Mouse (Mus musculus): ENCODE results near the gene Pum1.

Pum1 gene

DNA sequence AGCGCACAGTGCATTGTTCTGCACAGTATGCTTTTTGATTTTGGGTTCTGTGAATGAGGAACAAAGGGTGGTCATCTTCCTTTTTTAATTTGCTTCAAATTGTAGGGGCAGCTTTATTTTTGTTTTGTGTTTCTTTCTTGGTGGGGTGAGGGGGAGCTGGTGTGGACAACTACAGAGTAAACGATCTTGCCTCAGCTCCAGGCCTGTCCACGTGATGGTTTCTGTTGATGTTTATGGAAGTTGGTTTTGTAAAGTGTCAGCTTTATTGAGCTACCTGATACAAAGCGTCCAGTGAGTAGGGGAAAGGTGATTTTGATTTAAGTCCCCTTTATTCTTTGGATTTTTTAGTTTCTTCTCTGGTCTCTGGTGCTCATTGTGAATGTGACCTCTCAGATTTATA lies 72.8 kb downstream of the Pum1 start:
- no peak for DNase-seq (ENCODE audit: low spot score in 2 of 2)

DNA sequence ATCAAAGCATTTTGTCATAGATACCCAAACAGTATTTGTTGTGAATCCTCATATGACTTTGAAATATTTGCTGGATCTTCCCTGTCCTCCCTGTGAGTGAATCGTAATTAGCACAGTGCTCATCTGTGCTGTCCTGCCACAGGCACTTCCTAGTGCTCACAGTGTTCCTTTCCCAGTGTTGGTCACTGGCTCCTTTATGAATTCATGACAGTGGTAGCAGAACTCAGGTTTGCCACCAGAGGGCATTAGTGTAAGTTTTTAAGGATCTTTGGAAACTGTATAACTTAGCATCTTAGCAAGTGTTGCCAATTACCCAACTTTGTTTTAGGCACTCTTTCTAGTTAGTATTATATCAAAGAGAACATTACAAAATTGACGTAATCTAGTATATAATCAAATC lies 75.4 kb downstream of the Pum1 start:
- DNase-seq (ENCODE audit: low spot score in 2 of 2), result peak in 1 of 2 experiments; percentile 43

DNA sequence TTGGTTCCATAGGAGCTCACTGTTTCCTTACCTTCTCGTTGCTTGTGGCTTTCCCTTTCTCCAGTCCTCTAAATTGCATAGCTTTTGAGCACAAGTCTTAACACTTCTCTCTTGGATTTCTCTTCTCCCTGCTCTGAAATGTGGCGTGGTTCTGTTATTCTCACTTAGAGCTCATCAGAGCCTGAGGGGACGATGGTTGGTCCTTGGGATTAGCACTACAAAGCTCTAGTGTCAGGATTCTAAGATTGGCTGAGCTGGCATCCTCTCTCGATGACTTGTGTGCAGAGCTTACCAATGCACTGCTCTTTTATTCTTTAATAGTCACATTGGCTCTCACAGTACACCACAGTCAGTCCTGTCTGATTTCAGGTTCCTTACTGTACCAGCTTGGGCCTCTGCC lies 80.9 kb downstream of the Pum1 start:
- DNase-seq (ENCODE audit: low spot score in 2 of 2), result no peak

DNA sequence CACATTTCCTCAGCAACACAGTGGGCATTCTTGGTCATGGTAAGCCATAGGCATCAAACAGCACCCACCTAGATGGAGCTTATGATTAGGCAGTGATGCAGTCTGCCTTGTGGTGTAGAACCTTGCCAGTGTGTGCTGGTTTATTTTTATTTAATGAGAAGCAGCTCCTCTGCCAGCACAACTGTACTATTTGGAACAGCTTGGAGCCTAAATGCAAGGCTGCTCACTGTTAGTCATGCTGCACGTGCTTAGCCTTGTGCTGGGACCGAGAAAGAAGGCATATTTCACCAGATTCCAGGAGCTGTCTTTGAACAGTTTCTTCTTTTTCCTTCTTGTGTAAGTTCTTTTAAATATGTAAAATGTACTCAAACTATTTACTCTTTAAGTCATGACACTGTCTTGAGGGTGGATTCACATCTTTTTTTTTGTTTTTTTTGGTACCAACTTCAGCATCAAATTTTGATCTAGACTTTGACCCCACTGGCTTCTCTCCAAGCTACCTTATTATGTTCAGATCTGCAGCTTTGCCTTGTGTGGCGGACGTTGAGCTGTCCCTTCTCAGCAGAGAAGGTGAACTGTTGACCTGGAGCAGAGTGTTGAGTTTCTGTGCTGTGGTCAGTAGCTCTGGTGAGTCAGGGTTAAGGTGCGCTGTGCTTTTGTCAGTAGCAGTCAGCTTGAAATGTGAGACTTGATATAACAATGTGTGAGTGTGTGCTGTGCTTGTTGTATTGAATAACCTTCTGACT lies 82.6 kb downstream of the Pum1 start:
- DNase-seq (ENCODE audit: low spot score in 2 of 2), result no peak

DNA sequence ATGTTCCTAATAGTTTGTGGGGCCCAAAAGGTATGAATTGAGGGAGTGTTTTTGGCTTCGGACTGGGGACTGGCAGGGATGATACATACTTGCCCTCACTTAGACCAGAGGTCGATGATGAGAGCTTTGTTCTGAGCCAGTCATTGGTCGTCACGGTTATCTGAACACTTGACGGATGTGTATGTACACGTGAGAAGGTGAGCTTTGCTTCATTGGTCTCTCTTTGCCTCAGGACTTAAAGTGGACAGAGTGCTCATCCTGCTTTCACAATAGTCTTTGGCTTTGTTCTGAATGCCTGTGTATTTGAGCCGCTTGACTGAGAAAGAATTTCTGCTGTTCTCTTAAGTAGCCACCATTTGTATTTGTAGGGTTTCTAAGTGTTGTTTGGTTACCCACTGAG lies 86.4 kb downstream of the Pum1 start:
- no peak for DNase-seq (ENCODE audit: low spot score in 2 of 2)

DNA sequence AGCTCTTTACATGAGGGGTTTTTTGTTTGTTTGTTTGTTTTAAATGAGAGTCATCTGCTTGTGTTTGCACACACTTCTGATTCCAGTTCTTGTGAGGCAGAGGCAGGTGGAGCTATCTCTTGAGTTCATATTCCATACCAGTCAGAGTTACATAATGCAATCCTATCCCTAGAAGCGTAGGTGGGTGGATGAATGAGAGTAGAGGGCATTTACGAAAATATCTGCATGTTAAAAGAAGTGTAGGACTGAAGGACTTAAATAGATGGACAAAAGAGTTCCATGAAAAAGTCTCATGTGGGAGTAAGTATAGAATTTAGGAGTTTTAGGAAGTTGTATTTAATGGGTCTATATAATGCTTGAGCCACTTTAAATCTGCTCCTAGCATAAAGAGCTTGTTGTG lies 88.8 kb downstream of the Pum1 start:
- DNase-seq (ENCODE audit: low spot score in 2 of 2), result no peak

DNA sequence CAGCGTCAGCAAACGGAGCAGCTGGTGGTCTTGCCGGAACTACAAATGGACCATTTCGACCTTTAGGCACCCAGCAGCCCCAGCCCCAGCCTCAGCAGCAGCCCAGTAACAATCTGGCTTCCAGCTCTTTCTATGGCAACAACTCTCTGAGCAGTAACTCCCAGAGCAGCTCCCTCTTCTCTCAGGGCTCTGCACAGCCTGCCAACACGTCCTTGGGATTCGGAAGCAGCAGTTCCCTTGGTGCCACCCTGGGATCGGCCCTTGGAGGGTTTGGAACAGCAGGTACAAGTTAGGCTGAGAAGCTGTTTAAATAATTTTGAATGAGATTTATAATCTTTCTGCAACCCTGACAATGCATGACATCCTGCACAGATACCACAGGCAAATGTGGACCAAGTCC lies 89.5 kb downstream of the Pum1 start:
- no peak for DNase-seq (ENCODE audit: low spot score in 2 of 2)

DNA sequence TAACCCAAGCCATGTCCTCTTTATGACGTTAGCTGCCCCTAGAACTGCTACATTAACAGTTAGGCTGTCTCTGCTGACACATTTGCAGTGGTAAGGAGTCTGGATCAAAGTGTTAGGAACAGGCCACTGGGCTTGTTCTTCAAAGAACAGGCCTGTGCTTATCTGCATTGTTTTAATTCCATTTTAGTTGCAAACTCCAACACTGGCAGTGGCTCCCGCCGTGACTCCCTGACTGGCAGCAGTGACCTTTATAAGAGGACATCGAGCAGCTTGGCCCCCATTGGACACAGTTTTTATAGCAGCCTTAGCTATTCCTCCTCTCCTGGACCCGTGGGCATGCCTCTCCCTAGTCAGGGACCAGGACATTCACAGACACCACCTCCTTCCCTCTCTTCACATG lies 90.6 kb downstream of the Pum1 start:
- no peak for DNase-seq (ENCODE audit: low spot score in 2 of 2)

DNA sequence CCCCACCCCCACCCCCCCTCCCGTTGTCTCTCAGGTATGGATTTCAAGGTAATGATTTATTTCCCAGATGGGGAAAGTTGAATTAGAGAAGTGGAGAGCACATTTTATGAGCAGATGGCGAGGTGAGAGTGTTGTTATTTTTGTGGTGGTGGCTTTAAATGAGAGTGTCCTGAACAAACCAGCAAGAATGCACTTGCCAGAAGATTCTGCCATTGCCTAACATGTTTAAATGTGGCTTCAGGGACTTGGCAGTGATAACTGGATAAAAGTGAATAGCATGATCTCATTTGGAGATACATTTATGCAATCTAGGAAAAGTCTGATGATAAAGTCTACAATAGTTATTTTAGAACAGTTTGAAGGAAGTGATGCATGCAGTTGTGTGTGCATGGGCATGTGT lies 91.7 kb downstream of the Pum1 start:
- DNase-seq (ENCODE audit: low spot score in 2 of 2), result no peak

DNA sequence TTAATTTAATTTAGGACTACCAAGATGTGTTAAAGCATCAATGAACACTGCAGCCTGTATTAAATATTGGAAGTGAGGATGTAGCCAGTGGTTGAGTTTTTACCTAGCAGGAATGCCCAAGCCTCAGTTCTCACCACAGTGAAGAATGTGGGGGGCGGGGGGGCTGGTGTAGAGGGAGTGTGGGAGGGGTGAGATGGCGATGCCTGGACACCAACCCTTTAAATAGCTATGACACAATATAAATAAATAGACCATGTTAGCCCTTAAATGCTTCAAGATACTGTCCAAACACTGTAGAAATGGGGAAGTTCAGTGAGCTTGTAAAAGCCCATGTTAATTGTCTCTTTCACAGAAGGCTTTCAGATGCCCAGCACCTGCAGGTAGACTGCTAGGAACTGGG lies 96.8 kb downstream of the Pum1 start:
- no peak for DNase-seq (ENCODE audit: low spot score in 2 of 2)

DNA sequence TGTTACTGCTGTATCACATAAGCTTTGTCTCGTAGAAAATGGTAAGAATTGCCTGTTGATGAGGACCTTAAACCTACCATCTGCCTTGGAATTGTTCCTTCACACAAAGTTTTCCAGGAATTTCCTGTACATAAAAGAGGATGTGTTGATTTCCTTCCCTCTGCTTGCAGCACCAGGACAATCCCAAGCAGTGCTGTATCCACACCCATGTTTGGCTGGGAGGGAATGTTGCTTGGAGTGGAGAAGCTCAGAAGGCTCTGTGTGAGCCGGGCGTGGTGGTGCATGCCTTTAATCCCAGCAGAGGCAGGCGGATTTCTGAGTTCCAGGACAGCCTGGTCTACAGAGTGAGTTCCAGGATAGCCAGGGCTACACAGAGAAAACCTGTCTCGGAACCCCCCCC lies 98.7 kb downstream of the Pum1 start:
- DNase-seq (ENCODE audit: low spot score in 2 of 2), result no peak

DNA sequence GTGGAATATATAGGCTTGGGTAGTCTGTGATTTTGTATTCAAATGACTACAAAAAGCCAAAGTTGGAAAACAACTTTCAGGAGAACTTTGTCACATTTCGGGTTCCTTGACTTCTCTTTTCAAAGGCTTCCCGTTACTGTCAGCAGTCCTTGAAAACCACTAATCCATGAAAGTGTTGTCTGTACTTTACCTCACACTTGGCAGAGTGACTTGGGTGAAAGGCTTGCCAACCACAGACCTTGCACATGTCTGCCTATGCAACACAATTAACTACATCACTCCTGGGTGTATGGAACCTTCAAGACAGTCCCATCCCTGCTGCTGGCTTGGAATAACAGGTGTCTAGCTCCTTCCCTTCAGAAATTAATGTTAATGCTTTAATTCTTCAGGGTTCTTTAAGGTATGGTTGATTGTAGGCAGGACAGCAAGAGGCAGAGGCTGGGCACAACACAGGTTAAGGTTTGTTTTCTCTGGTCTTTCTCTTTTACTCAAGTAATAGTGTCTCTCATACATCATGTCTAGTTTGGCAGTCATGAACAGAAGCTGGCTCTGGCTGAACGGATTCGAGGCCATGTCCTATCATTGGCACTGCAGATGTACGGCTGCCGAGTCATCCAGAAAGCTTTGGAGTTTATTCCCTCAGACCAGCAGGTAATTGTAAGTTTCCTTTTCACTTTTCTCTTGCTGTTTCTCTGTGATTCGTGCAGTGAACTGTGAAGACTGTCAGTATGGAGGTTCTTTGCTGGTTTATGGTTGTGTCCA lies 102.5 kb downstream of the Pum1 start:
- no peak for DNase-seq (ENCODE audit: low spot score in 2 of 2)

DNA sequence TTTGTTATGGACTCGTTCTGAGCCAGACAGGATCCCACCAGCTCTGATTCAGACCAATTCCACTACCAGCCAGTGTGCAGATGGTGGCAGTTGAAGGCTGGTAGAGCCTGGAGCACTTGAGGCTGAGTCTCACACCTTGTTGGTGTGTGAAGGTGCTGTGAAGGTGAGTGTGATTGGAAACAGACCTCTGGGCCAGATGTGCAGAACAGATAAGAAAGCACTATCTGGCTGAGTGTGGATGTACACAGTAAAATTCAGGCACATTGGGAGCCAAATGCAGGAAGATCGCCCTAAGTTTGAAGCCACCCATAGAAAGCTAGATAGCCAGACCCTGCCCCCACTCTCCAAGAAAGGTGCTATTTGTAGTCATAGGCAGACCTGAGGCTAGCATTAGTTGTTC lies 103.3 kb downstream of the Pum1 start:
- no peak for DNase-seq (ENCODE audit: low spot score in 2 of 2)

DNA sequence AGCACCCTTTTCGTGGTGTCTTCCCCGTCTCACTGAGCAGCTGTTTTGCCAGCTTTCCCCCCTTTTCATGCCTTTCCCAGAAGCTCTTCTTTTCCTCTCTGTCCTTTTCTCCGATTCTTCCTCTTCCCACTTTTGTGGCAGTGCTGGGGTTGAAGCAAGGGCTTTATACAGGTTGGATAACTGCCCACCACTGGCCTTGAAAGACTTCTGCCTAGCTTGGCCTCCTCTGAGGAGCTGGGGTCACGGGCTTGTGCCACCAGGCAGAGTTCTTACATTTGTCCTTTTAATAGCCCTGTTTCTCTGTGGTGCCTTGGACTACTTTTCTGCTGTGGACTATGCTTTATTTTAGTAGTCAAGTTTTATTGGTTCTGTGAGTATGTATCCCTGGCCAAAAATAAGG lies 103.8 kb downstream of the Pum1 start:
- DNase-seq (ENCODE audit: low spot score in 2 of 2), result no peak

DNA sequence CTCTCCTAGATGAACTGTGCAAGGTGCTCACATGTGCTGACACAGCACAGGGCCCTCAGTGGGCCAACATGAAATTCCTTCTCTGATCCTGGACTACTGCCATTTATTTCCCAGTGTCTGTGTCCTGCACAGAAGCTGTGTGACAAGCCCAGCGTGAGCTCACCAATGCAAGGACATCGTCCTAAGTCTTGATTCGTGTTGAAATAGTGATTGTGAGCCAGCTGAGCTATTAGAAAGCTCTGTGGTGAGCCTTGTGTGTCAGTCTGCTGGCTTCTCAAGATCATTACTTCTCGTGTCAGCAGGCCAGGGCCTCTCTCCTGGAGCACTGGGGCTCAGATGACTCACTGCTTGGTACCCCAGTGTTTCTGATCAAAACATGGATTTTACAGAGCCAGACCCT lies 110.8 kb downstream of the Pum1 start:
- no peak for DNase-seq (ENCODE audit: low spot score in 2 of 2)

DNA sequence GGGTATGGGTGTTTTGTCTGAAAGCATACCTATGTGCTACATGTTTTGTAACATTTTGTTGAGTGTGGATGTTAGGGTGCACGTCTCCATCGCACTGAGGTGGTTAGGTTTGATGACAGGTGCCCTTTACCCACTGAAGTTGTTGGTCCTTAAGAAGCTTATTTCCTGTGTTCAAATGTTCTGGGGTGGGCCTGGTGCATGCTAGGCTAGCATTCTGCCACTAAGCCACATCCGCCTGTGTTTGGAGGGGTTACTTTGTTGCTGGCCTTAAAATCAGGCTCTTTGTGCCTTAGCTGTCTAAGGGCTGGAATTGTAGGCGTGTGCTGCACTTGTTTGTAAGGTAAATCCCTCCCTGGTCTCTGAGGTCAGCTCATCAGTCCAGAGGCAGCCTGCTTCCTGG lies 111.7 kb downstream of the Pum1 start:
- no peak for DNase-seq (ENCODE audit: low spot score in 2 of 2)

DNA sequence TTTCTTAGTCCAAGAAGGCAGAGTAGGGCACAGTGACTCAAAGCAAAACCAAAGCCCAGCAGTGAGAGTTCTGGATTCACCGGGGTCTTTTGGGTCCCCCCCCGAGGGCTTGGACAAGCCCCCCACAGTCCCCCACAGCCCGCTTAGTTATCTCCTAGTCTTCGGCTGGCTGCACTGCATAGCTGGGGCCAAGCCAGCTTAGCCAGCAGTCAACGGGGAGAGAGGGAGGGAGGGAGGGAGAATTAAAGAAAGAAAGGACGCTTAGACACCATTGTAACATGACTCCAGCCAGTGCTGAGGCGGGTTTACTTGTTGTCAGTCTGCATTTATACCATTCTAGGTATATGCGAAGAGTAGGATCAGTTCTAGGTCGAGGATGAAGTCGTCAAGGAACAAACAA lies 114.5 kb downstream of the Pum1 start:
- no peak for DNase-seq (ENCODE audit: low spot score in 2 of 2)

DNA sequence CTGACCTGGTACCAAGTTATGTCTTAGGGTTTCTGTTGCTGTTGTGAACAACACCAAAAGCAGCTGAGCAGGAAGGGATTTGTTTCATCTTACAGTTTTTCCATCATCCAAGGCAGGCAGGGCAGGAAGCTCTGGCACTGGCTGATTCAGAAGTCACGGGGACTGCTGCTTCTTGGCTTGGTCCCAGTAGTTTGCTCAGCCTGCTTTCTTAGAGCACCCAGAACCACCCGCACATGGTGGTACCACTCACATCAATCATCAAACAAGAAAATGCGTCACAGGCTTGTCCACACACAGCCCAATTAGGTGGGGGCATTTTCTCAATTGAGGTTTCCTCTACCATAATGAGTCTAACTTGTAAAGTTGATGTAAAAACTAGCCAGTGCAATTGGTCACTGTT lies 115.9 kb downstream of the Pum1 start:
- DNase-seq (ENCODE audit: low spot score in 2 of 2), result no peak

DNA sequence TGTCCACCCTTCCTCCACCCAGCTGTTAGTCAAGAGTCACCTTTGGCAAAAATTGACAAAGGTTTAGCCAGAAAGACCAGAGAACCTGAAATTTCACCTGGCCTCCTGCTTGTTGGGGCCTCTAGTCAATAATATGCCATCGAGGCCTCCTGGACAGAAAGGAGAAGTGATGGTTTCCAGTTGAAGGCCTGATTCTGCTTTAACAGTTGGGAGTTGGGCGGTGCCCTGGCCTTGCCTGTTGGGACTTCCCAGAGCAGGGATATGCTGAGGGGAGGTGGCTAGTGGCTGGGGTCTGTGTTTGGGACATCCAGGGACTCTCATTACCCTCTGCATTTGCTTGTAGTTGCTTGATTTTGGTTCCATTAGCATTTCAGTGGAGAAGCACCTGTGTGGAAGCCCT lies 119.4 kb downstream of the Pum1 start:
- no peak for DNase-seq (ENCODE audit: low spot score in 2 of 2)

DNA sequence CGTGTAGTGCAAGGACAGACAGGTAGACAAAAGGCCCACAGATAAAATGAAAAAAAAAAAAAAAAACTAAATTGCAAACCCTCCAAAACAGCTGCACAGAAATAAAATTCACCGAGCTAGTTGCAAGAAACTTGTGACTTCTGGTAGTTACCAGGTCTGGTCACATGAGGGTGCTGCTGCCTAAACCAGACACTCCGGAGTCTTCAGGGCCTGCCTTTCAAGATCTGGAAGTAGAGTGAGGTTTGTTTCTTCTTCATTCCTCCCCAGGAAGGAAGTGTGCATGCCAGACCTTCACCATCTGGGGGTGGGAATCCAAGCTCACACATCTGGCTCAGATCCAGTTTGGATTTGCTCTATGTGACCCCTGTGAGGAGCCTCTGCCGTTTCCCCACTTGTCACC lies 121.6 kb downstream of the Pum1 start:
- peak; percentile 42 to 76 for DNase-seq (ENCODE audit: low spot score in 2 of 2)

DNA sequence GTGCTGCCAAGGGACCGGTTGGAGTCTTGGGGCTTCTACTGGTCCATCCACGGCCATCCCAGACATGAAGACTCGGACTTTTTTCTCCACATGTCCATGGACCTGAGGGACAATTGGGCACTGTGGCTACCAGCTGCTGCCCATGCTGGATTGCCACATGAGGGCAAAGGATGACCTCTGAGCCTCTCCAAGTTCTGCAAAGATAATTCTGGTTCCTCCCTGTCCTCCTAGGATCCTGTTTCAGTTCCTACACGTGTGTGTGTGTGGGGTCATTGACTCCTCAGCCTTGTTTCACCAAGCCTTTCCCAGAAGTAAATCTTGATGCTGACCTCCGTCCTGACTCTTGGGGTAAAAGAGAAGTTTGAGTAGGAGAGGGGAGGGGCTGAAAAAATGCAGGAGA lies 124.4 kb downstream of the Pum1 start:
- no peak for DNase-seq (ENCODE audit: low spot score in 2 of 2)

DNA sequence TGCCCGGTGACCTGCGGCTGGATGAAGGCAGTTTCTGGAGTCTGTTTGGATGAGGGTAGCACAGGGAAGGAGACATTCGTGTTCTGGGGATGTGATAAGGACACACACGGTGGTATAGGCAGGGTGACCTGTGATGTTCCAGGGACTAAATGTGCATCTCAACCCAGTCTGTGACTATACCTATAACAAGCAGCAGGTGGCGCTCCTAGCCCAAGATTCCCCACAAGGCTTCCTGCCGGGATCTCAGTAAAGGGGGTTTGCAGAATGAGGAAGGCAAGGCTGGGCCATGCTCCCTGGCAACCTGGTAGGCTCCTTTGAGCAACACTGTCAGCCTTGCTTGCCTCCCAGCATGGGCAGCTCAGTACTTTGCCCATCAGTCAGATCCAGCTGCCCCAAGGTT lies 127.1 kb downstream of the Pum1 start:
- DNase-seq (ENCODE audit: low spot score in 2 of 2), result peak; percentile 68 to 88

DNA sequence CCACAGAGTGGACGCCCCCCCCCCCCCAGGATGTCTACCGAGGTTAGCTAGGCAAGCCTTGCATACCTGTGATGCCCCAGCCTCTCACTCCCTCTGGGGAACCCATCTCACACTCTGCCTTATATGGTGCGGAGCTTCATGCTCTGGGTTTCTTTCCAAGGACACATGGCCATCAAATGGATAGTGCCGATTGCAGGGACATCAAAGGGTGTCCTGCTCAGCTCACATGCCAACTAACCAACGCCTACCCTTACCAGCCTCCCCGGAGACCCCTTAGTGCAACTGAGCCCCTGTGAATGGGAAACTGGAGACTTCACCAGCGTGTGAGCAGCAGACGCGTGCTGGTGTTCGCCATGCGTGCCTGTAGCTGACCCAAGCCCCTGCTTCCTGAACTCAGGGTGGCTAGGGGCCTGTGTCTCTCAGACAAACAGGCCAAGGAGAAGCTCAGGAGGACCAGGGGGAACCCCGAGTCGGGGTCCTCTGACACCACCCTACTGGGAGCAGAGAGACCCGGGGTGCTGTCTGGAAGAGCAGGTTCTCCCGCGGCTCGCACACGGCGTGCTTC lies 128.8 kb downstream of the Pum1 start:
- DNase-seq (ENCODE audit: low spot score in 2 of 2), result no peak

Measured in spleen, postnatal 4 days (tissue).